Mouse (Mus musculus) heart, embryonic 12.5 days (tissue): ENCODE measurements at regions not wholly inside any gene's neighbourhood (a gene's known extent, or its start where the extent isn't known, plus 50 kb on each side); places are given as distances from the start of the nearest gene placed in this dataset.
"Not testable (repeated sequence)": the region's sequence is repeated elsewhere in the genome, so short reads cannot be mapped to it uniquely, and the experiment has no call there.

ENCODE experiments used
- ATAC-seq: fragments of 200-750 bp; cut with Nextera tagmentation; 2 replicates; pipeline ENCODE4 v1.8.0; 2017; ENCODE audit warnings: moderate TSS enrichment, moderate library complexity; ENCODE audit not compliant: insufficient number of reproducible peaks, low FRiP score
- H3K27ac ChIP-seq: fragments of 300-500 bp; sonication (generic); 2 replicates; pipeline ENCODE4 v1.5.1; 2016; ENCODE audit warnings: mild to moderate bottlenecking, moderate library complexity; ENCODE audit not compliant: poor library complexity, severe bottlenecking
- H3K27me3 ChIP-seq: fragments of 300-500 bp; sonication (generic); replicated peaks from 2 replicates; pipeline ENCODE4 v1.6.1; 2016; ENCODE audit warnings: mild to moderate bottlenecking, moderate library complexity
- H3K36me3 ChIP-seq: fragments of 300-500 bp; sonication (generic); 2 replicates; pipeline ENCODE4 v1.6.1; 2016; ENCODE audit warnings: mild to moderate bottlenecking, moderate library complexity
- H3K4me1 ChIP-seq: fragments of 300-500 bp; sonication (generic); replicated peaks from 2 replicates; pipeline ENCODE4 v1.6.1; 2016; ENCODE audit warnings: mild to moderate bottlenecking
- H3K4me2 ChIP-seq: fragments of 300-500 bp; sonication (generic); 2 replicates; pipeline ENCODE4 v1.6.1; 2016; ENCODE audit warnings: mild to moderate bottlenecking, moderate library complexity
- H3K4me3 ChIP-seq: fragments of 300-500 bp; sonication (generic); 2 replicates; pipeline ENCODE4 v1.5.1; 2016; ENCODE audit warnings: mild to moderate bottlenecking
- H3K9ac ChIP-seq: fragments of 300-500 bp; sonication (generic); 2 replicates; pipeline ENCODE4 v1.6.1; 2016; ENCODE audit warnings: mild to moderate bottlenecking, moderate library complexity
- H3K9me3 ChIP-seq: fragments of 300-500 bp; sonication (generic); replicated peaks from 2 replicates; pipeline ENCODE4 v1.6.1; 2016; ENCODE audit warnings: mild to moderate bottlenecking, moderate library complexity
- WGBS: fragments of 180-500 bp; shearing (Covaris S2); methylation state at CpG from one replicate; pipeline ENCODE4 v1.1.7; 2016; 5-methylcytosine and 5-hydroxymethylcytosine counted together

- not testable (repeated sequence) for ATAC-seq, H3K4me3 ChIP-seq, H3K36me3 ChIP-seq, H3K4me2 ChIP-seq, H3K9ac ChIP-seq, H3K9me3 ChIP-seq, H3K4me1 ChIP-seq, H3K27me3 ChIP-seq, H3K27ac ChIP-seq
- WGBS = no CpG with 5 or more reads among the region's 3 CpGs
These were observed 715.0 kb upstream of the Olfr1507 start for GRCm38 (mm10) chr14:53210554-53210953.

GRCm38 (mm10) chr14:53209258-53209657 is 713.7 kb upstream of the Olfr1507 start:
- not testable (repeated sequence) for H3K4me1 ChIP-seq, H3K9ac ChIP-seq, H3K27ac ChIP-seq, H3K36me3 ChIP-seq, H3K4me3 ChIP-seq, H3K9me3 ChIP-seq, H3K4me2 ChIP-seq, ATAC-seq, H3K27me3 ChIP-seq

- H3K4me1 ChIP-seq, H3K36me3 ChIP-seq, H3K9me3 ChIP-seq, H3K9ac ChIP-seq, H3K4me3 ChIP-seq, H3K27me3 ChIP-seq, ATAC-seq, H3K4me2 ChIP-seq, H3K27ac ChIP-seq: not testable (repeated sequence)
- no CpG with 5 or more reads among the region's 3 CpGs for WGBS
These were observed 695.4 kb upstream of the Olfr1507 start for GRCm38 (mm10) chr14:53190931-53191330.

GRCm38 (mm10) chr14:53174099-53174498 is 678.5 kb upstream of the Olfr1507 start:
- H3K4me2 ChIP-seq, ATAC-seq, H3K4me1 ChIP-seq, H3K9me3 ChIP-seq, H3K27me3 ChIP-seq, H3K9ac ChIP-seq, H3K4me3 ChIP-seq, H3K36me3 ChIP-seq, H3K27ac ChIP-seq: not testable (repeated sequence)

GRCm38 (mm10) chr14:53166327-53166726 is 670.8 kb upstream of the Olfr1507 start:
- H3K36me3 ChIP-seq, H3K4me1 ChIP-seq, ATAC-seq, H3K4me2 ChIP-seq, H3K9ac ChIP-seq, H3K9me3 ChIP-seq, H3K27me3 ChIP-seq, H3K27ac ChIP-seq, H3K4me3 ChIP-seq: not testable (repeated sequence)
- no CpG with 5 or more reads among the region's 2 CpGs for WGBS

- not testable (repeated sequence) for H3K9ac ChIP-seq, ATAC-seq, H3K9me3 ChIP-seq, H3K27ac ChIP-seq, H3K4me3 ChIP-seq, H3K4me1 ChIP-seq, H3K4me2 ChIP-seq, H3K27me3 ChIP-seq, H3K36me3 ChIP-seq
- WGBS = no CpG with 5 or more reads among the region's 2 CpGs
These were observed 663.5 kb upstream of the Olfr1507 start for GRCm38 (mm10) chr14:53159012-53159411.

GRCm38 (mm10) chr14:53134783-53135182 is 639.2 kb upstream of the Olfr1507 start:
- not testable (repeated sequence) for H3K4me3 ChIP-seq, H3K36me3 ChIP-seq, H3K9ac ChIP-seq, H3K9me3 ChIP-seq, H3K4me2 ChIP-seq, H3K4me1 ChIP-seq, H3K27me3 ChIP-seq, ATAC-seq, H3K27ac ChIP-seq

- H3K9ac ChIP-seq, H3K27me3 ChIP-seq, H3K9me3 ChIP-seq, H3K4me1 ChIP-seq, H3K27ac ChIP-seq, H3K4me3 ChIP-seq, H3K4me2 ChIP-seq, H3K36me3 ChIP-seq, ATAC-seq: not testable (repeated sequence)
- WGBS = 16% methylated on average over 6 of the region's 6 CpGs
These were observed 636.8 kb upstream of the Olfr1507 start for GRCm38 (mm10) chr14:53132390-53132789.

- not testable (repeated sequence) for H3K4me3 ChIP-seq, H3K36me3 ChIP-seq, H3K27ac ChIP-seq, H3K9ac ChIP-seq, ATAC-seq, H3K27me3 ChIP-seq, H3K9me3 ChIP-seq, H3K4me1 ChIP-seq, H3K4me2 ChIP-seq
- 11% methylated on average over 2 of the region's 3 CpGs for WGBS
These were observed 626.2 kb upstream of the Olfr1507 start for GRCm38 (mm10) chr14:53121704-53122103.

GRCm38 (mm10) chr14:53109732-53110131 is 614.2 kb upstream of the Olfr1507 start:
- 76% methylated on average over 3 of the region's 3 CpGs for WGBS
- not testable (repeated sequence) for H3K36me3 ChIP-seq, ATAC-seq, H3K4me3 ChIP-seq, H3K27ac ChIP-seq, H3K27me3 ChIP-seq, H3K9me3 ChIP-seq, H3K9ac ChIP-seq, H3K4me1 ChIP-seq, H3K4me2 ChIP-seq

- not testable (repeated sequence) for H3K4me2 ChIP-seq, H3K27ac ChIP-seq, ATAC-seq, H3K4me3 ChIP-seq, H3K9me3 ChIP-seq, H3K9ac ChIP-seq, H3K4me1 ChIP-seq, H3K36me3 ChIP-seq, H3K27me3 ChIP-seq
- WGBS = 33% methylated on average over 5 of the region's 5 CpGs
These were observed 605.8 kb upstream of the Olfr1507 start for GRCm38 (mm10) chr14:53101362-53101761.

- H3K9me3 ChIP-seq, H3K4me1 ChIP-seq, H3K36me3 ChIP-seq, H3K4me3 ChIP-seq, ATAC-seq, H3K27me3 ChIP-seq, H3K4me2 ChIP-seq, H3K9ac ChIP-seq, H3K27ac ChIP-seq: not testable (repeated sequence)
These were observed 595.4 kb upstream of the Olfr1507 start for GRCm38 (mm10) chr14:53090921-53091320.

GRCm38 (mm10) chr14:53081853-53082252 is 586.3 kb upstream of the Olfr1507 start:
- WGBS = 74% methylated on average over 4 of the region's 4 CpGs
- H3K4me1 ChIP-seq, H3K4me2 ChIP-seq, H3K27ac ChIP-seq, H3K4me3 ChIP-seq, H3K36me3 ChIP-seq, H3K9me3 ChIP-seq, H3K27me3 ChIP-seq, H3K9ac ChIP-seq, ATAC-seq: not testable (repeated sequence)
